Mouse (Mus musculus) neural tube, embryonic 10.5 days (tissue): ENCODE results near the gene Tmsb4x.

ENCODE experiments used
- DNase-seq: peaks from one replicate; pipeline ENCODE4 v3.0.0-alpha.2; 2017; ENCODE audit warnings: low spot score; ENCODE audit errors: extremely low spot score

Gene Tmsb4x

DNA sequence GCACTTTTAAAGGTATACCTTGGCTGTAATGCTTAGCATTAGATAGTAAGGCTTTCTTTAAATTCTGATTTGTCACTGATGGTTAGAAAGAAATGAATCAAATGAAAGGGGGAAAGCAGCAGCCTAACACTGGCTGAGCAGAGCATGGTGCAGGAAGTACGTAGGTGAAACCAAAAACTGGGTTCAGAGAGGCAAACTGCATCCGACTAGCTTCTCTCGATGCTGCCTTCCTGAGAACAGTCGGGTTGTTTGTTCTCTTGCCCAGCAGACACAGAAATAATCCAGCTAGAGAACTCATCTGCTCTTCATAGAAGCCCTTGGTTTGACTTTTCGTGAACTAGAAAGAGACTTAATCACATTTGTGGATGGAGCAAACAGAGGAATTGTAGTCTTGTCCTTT, 26.7 kb downstream of the Tmsb4x start:
- DNase-seq: no peak

DNA sequence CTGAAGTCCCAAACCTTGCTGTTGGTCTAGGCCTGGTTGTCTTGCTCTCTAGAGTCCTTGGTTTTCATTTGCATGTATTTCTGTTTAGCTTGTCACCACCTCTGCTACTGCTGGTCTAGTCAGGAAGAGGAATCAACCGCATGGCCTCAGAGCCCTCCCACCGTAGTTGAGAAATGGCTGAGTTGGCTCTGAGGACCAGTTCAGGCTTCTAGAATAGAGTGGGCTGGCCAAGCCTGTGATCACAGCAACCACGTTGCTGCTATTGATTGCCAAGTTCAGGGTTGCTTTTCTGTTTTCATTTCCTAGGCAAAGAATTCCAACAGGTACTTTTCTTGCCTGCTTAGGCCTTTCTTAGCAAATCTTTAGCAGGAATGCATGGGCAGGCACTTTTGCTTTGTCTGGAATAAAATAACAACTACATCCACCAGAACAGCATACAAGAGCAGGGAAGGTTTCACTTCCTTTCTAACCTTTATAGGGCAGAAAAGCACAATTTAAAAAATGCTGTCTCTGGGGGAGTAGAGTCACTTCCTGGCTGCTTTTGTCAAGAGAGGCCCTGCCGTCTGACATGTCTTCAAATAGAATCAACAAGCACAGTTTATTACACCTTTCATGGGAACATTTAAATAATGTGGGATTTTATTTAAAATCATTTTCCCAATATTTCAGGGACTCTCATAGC, 29.0 kb downstream of the Tmsb4x start:
- DNase-seq: no peak

DNA sequence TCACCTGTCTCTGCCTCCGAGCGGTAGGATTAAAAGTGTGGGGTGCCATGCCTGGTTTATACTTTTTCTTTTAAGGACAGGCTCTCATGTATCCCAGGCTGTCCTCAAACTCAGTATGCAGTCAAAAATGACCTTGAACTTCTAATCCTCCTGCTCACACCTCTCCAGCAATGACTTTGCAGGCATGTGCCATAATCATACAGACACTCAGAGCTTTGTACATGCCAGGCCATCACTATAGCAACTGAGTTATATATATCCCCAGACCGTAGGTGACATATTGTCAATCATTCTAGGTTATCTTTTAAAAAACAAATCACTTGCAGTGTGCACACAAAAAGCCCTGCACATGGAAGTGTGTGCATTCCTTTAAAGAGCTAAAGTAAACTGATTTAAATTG, 29.6 kb downstream of the Tmsb4x start:
- DNase-seq: no peak

DNA sequence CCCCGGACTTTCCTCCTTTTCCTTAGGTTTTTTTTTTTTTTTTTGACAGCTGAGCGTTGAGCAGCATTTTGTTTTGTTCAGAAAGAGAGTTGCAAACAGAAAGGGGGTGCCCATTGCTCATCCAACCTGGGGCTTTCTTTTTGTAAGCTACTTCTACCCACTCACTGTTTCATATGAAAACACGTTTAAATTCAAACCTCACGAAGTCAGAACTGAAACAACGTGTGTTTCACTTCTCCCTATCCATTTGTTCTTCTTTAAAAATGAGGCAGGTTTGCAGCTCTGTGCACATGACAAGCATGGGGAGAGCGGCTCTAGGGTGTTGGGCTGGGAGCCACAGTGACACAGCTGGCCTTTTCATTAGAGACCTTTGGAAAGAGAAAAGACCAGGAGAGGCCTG, 33.8 kb downstream of the Tmsb4x start:
- no peak for DNase-seq

DNA sequence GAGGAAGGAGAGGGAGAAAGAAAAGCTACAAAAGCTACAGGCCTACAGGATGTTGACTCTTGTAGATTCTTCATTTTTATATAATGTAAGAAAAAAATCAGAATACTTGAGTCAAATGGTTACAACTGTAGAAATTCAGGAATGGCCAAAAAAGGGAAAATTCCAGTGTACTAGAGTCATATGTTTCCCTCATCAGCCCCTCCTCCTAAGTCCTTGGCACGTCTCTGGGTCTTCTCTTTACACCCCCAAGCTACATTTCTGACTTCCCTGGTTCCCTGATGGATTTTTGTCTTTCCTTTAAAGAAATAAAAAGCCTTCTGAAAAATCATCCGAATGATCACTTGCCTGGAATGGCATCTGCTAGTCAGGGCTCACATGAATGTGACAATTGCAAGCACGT, 34.8 kb downstream of the Tmsb4x start:
- DNase-seq: no peak

DNA sequence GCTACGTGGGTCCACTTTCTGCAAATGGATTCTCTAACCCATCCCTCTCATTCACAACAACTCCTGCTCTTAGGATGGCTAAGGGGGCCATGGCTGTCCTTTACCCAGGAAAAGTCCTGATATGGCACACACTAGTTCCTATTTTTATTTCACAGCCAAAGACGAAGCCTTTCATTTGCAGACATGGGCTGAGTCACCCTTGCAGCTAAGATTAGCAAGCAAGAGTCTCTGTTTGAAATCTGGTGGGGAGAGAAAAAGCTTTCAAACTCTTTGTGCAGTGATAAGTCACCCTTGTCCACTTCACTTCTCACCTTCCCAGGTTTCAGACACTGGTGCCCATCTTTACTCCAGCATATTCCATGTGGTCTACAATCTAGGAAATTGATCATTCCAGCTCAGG, 36.9 kb downstream of the Tmsb4x start:
- DNase-seq: no peak

DNA sequence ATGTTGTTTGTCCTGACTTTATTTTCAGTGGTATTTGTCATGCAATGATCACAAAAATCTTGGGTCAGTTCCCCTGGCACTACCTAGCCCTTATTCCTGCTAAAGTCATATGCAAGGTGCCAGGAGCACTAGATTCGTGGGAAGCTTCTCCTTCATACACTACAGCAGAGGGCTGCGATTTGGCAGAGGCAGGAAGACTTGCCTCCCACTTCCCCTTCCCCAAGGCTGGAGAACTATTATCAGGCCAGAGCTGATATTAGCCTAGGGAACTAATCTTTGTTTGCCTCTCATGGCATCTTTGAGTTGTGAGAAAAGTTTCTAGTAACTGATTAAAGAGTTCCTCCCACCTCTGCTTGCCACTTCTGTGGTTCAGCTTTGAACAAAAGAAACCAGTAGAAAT, 37.8 kb downstream of the Tmsb4x start:
- DNase-seq: no peak

DNA sequence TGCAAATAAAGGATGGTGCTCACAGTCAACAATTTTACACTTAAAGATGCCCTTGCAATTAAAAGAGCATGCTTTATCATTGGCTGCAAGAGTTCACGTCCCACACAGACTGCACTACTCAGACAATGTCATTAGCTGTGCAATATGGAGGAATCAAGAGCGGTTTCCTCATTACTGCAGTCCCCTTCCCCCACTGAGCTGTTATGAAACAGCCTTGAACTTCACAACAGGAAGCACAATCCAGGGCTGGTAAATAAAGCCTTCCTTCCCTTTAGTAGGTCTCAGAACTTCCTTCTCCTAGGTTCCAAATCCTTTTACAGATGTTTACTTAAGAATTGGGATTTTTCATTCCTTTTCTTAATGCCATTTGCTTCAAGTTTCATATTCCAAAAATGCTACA, 41.8 kb downstream of the Tmsb4x start:
- DNase-seq: no peak

DNA sequence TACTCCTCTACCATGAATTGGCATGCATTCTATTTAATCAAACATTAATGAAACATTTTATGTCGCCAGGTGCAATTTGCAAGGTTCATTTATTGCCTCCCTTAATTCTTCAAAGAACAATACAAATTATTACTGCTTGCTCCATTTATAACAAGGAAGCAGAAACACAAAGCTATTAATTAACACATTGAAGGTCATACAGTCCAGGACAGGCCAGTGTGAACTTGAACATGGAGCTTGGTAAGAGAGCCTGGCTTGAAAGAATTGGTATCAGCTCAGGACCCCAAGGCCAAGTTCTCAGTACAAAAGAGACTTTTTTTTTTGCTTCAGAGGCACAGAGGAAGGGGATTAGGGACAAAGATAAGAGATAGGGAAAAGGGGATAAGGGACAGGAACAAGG, 43.1 kb downstream of the Tmsb4x start:
- no peak for DNase-seq

DNA sequence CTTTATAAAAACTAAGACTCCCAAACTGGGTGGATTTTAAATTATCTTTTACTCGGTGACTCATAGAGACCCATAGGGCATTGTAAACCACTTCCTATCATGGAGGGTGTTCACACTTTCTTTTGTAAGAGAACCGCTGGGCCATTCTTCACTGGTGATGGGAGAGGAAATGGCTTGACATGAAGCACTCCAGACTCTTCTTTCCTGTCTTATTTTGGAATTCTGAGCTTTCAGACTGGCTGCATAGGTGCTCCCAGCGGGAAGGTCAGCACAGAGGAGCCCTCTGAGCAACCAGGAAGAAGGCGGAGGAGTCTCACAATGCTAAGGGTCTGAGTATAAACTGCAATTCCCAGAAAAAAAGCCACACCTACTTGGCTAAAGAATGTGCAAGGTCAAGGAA, 51.4 kb downstream of the Tmsb4x start:
- no peak for DNase-seq
